Mouse (Mus musculus) splenic B cell, adult 2 months (primary cell): ENCODE measurements around the gene Odf2.

Source experiments
- DNase-seq: peaks from one replicate; pipeline ENCODE4 v3.0.0-alpha.2; 2011; ENCODE audit warnings: low read depth, low spot score
- H3K27me3 ChIP-seq: 2 replicates; pipeline ENCODE4 v1.6.1; 2012; ENCODE audit warnings: mild to moderate bottlenecking, low read length, moderate library complexity, mixed read lengths; ENCODE audit not compliant: control insufficient read depth, poor library complexity, insufficient read depth, severe bottlenecking
- H3K36me3 ChIP-seq: 2 replicates; pipeline ENCODE4 v1.6.1; 2012; ENCODE audit warnings: mild to moderate bottlenecking, low read length, moderate library complexity, mixed read lengths; ENCODE audit not compliant: control insufficient read depth, poor library complexity, insufficient read depth, severe bottlenecking

Odf2 gene

DNA sequence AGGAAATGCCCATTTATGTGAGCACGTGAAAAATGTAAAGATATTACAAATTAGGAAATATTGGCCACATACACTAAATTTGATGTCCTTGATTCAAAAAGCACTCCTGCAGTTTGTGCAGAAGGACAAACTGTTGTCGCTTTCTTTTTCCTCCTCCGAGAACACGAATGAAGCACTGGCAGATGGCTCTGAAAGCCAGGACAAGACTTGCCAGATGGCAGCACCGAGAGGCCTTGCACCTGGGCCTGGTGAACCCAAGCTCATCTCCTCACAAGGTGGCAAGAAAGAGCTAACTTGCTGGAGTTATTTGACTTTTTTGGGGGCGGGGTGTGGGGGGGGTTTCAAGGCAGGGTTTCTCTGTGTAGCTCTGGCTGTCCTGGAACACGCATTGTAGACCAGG lies 51.8 kb downstream of the Odf2 start:
- Histone ChIP-seq H3K36me3 (peaks cover 6% of the 10 kb centered on the region), H3K27me3 (no peaks in the 10 kb centered on the region)
- no peak for DNase-seq

DNA sequence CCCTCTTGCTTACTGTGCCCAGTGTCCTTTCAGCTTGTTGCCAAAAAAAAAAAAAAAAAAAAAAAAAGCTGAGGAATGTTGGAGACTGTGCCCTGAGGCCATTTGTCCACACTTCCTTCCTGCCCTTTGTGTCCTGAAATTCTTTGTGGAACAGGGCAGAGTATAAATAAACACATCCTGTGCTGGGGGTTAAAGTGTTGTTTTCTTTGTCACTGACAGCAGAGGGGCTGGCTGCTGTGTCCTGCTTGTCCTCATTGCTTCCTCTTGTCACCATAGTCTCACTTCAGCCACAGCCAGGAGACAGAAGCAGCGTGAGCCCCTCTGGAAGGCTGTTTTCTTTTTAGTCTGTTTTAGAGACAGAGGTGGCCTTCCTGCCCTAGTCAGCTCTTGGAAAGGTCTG lies 55.7 kb downstream of the Odf2 start:
- no peaks in the 10 kb centered on the region for H3K27me3 ChIP-seq
- peaks cover 12% of the 10 kb centered on the region for H3K36me3 ChIP-seq
- DNase-seq = no peak

DNA sequence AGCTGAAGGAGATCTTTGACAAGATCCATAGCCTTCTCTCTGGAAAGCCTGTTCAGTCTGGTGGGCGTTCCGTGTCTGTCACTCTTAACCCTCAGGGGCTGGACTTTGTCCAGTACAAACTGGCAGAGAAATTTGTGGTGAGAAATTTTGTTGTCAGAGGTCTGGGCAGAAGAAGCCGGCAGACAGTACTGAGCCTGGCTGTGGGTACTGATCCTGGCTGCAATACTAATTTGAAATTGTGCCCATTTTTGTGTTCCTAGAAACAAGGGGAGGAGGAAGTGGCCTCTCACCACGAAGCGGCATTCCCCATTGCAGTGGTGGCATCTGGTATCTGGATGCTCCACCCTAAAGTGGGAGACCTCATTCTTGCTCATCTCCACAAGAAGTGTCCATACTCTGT lies 59.9 kb downstream of the Odf2 start:
- H3K27me3 ChIP-seq = no peaks in the 10 kb centered on the region
- H3K36me3 ChIP-seq = peaks cover 13% of the 10 kb centered on the region
- no peak for DNase-seq

DNA sequence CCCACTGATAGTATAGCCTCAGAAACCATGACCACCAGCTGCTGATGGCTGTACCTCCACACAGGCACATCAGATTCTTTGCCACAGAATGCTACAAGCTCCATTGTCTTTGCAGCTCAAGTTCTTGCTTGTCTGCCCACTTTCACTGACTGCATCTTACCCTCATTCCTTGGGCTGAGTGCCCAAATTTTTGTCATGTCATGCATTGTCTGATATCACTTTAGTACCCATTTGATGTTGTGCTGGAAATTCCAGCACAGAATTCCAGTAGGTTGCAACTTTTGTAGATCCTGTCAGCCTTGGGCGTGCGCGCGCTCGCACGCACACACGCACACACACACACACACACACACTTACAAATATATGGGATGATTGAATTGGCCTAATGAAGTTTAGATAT lies 72.2 kb downstream of the Odf2 start:
- Histone ChIP-seq H3K27me3 (no peaks in the 10 kb centered on the region), H3K36me3 (no peaks in the 10 kb centered on the region)
- no peak for DNase-seq

DNA sequence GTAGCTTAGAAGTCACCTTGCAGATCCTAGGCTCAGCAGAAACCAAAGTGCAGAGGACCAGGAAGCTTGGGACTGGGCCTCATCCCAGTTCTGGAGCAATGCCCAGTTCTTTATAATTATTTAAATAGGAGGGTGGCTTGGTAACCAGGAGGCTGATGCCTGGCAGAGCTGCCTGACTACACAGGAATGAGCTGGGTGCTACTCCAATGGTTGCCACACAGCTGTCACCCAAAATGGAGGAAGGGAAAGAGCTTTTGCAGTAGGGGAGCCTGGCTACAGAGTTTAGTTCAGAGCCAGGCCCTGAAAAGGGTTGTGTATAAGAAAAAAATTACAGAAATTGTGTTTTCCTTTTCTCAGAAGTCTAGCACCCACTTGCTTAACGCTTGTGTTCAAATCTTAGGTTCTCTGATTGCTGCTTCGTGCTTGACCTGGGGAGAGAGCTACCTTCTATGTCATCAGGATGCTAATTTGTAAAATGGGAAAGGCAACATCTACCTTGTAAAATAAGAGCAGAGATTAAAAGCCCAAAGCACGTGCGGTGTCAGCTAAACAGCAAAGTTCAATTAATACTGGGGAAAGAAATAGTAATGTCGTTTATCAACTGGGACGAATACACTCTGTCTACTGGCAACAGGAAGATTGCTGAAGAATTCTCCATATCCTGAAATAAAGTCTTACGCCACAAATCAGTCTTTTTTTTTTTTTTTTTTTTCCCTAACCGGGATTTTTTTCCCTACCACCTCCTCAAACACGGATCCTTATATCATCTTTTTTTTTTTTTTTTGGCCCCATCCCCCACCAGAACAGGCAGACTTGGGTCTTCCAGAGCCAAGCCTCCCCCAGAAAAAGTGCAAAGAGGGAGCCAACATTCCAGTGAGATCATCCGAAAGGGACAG lies 75.6 kb downstream of the Odf2 start:
- H3K36me3 ChIP-seq = no peaks in the 10 kb centered on the region
- DNase-seq = peak; percentile 21
- no peaks in the 10 kb centered on the region for H3K27me3 ChIP-seq

DNA sequence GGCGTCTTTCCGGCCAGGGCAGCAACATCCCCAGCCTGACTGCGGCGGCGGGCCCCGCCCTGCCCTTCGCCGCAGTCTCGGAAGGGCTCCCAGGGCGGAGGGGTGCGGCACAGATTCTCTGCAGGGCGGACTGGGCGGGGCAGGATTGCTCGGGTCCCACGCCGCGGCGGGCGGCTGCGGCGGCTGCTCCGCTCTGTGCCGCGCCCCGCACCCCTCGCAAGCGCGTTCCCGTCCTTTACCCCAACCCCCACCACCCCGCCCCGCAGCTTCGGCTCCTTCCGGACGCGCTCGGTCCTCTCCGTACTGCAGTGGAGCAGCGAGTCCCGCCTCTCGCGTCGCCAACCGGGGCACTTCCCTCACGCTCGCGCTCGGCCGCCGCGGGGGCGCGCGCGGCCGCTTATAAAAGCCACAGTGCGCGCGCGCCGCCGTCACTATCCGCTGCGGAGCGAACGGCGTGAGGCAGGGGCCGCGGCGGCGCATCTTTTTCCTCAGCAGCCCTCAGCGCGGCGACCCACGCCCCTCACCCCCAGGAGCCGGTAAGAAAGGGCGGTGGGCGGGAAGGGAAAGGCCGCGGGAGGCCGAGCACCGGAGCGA lies 76.3 kb downstream of the Odf2 start, which contains the start of gene Sptan1:
Gene Sptan1 (plus strand): TSS at position 311 of the 594 bp plus-strand sequence.
- Histone ChIP-seq H3K36me3 (no peaks in the 10 kb centered on the region), H3K27me3 (no peaks in the 10 kb centered on the region)
- peak; percentile 96 for DNase-seq

DNA sequence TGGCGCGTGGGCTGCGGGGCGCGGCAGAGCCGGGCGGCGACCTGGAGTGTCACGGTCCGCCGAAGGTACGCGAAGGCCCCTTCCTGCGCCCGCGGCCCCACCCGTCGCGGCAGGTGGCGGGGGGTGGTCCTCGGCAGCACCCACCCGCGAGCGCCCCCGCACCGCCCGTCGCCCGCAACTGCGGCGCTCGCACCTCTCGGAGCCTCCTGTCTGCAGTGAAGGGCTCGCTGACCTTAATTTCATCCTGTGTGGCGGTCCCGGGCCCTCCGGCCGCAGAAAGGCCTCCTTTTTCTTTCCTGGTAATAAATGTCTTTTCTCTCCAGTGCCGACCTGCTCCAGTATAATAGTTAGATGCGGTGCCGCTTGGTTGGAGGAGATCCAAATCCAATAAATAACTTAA lies 76.9 kb downstream of the Odf2 start:
- no peaks in the 10 kb centered on the region for H3K27me3 ChIP-seq
- peak; percentile 61 for DNase-seq
- H3K36me3 ChIP-seq = no peaks in the 10 kb centered on the region

DNA sequence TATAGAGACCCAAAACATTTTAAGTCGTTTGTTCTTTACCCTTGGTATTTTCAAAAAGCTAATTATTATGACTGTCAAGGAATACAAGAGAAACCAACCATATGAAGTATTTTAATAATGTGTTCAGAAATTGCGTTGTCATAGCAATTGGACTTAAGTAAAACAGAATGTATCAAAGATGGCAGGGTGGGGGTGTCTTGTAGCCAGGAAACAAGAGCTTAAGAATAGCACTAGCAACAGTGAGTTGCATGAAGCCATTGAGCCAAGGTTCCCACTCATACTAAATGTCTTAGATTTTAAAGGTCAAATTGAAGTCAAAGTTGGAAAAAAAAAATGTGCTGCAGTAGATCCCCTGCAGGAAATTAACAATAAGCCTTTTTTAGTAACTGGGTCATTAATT lies 77.8 kb downstream of the Odf2 start:
- no peaks in the 10 kb centered on the region for H3K36me3 ChIP-seq
- DNase-seq = no peak
- H3K27me3 ChIP-seq = no peaks in the 10 kb centered on the region

DNA sequence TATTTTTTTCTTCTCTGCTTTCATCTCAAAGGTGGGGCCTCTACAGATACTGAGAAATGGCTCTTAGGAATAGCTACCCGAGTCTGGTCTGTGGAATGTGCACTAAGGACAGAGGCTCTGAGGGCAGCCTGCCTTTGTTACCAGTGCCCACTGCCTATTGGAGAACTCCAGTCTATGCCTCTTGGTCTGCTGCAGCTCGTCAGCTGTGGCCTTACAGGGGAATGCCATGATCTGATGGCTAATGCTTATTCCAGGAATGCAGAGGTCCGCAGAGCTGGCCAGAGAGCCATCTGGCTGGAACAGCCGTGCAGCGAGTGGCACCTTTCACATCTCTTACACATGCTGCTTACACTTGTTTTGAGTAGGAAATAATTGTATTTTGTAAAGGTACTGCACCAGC lies 78.7 kb downstream of the Odf2 start:
- H3K27me3 ChIP-seq = no peaks in the 10 kb centered on the region
- no peak for DNase-seq
- no peaks in the 10 kb centered on the region for H3K36me3 ChIP-seq

DNA sequence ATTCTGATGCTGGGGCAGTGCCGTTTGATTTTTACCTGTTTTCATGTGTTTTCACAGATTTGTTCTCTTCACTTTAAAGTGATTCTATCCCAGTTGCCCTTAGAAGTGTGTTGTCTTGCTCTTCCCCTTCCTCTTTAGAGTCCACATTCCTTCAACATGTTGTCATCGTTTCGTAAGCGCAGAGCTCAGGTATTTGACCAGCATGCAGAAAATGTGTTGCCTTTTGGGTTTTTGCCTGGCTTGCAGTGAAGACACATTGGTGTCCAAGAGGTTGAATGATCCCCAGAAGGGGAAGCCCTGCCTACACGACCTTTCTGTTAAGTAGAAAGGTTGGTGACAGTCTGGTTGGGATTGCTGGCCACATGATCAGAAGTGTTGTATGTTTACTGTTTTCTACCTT lies 79.6 kb downstream of the Odf2 start:
- Histone ChIP-seq H3K36me3 (no peaks in the 10 kb centered on the region), H3K27me3 (no peaks in the 10 kb centered on the region)
- DNase-seq = no peak

DNA sequence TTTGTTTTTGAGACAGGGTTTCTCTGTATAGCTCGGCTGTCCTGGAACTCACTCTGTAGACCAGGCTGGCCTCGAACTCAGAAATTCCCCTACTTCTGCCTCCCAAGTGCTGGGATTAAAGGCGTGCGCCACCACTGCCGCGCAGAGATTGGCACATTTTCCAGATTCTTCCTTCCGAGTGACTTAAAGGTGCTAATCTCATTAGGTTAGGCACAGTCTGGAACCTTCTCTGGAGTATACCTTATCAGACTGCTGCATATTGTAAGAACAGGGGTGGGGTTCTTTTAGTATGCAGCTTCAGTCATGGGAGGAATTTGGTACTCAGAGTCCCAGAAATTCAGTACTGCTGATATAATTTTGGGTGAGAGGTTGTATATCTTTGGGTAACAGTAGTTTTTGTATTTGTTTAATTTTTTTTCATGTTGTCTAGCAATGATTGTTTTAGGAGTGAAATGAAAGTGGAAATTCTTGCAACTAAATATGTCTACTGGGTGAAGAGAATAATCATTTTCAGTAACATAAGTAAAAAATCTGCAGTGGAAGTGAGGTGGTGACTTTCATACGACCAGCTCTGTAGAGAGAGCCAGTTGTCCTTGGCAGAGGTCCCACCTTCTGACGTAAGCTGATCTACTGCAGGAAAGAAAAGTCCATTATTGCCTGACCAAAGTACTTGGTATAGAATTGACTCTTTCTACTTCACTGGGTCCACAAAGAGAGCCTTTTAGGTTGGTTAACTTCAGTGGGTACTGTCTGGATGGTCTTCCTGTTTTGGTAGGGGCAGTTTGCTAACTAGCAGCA lies 83.0 kb downstream of the Odf2 start:
- Histone ChIP-seq H3K36me3 (no peaks in the 10 kb centered on the region), H3K27me3 (no peaks in the 10 kb centered on the region)
- DNase-seq = no peak

DNA sequence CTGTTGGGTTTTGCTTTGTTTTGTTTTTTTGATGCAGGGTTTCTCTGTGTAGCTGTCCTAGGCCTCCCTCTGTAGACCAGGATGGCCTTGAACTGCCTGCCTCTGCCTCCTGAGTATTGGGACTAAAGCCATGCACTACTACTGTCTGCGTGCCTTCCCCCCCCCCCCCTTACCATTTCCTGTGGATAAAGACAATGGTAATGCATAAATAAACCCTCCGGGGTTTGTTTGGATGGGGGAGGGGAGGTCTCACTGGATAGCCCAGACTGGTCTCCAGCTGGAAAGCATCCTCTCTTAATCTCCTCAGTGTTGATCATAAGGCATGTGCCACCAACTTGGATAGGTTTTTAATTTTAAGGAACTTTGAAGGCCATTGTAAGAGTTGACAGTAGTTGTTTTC lies 84.5 kb downstream of the Odf2 start:
- Histone ChIP-seq H3K36me3 (peaks cover 2% of the 10 kb centered on the region; the same call in 1 of the 2 replicates), H3K27me3 (no peaks in the 10 kb centered on the region)
- DNase-seq = no peak

DNA sequence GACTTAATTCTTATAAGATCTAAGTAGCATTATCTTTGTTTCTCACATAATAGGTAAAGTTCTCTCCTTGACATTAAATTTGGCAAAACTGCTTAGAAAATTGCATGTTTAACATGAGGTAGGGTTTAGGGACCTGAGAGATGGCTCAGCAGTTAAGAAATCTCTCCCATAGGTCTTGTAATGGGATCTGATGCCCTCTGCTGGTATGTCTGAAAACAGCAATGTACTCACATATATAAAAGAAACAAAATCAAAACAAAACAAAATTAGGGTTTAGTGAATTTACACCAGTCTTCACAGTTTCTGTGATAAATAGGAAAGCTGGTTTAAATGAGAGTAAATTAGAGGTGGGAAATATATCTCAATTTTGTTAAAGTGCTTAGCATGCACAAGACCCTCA lies 88.3 kb downstream of the Odf2 start:
- Histone ChIP-seq H3K36me3 (peaks cover 5% of the 10 kb centered on the region), H3K27me3 (no peaks in the 10 kb centered on the region)
- DNase-seq = peak; percentile 80

DNA sequence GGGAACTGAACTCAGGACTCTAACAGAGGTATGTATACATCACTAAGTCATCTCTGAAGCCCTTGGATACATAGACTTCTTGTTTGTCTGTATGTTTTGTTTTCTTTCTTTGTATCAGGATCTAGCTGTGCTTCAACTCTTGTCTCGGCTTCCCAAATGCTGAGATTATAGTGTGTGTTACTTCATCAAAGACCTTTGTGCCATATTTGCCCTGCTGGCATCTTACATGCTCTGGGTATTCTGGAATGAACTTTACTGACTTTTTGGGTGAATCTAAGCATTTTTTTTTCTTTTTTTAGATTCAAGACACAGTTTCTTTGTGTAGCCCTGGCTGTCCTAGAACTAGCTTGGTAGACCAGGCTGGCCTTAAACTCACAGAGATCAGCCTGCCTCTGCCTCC lies 91.6 kb downstream of the Odf2 start:
- no peak for DNase-seq
- peaks cover 12% of the 10 kb centered on the region for H3K36me3 ChIP-seq
- no peaks in the 10 kb centered on the region for H3K27me3 ChIP-seq
